Mouse (Mus musculus) CH12.LX (cell line): ENCODE data around the gene Bcl2l2. TPM values are rescaled to one million over a fixed set of nuclear protein-coding genes. Genes with fewer than 3 reads are reported as not detected.

Experiments
- DNase-seq: peaks from one replicate; pipeline ENCODE4 v3.0.0-alpha.2; 2013; ENCODE audit errors: extremely low read depth
- H3K27ac ChIP-seq: 2 replicates; pipeline ENCODE4 v1.5.1; 2012; ENCODE audit warnings: low read depth, mild to moderate bottlenecking, control low read depth, moderate library complexity; ENCODE audit not compliant: insufficient read depth
- H3K27me3 ChIP-seq: replicated peaks from 2 replicates; pipeline ENCODE3; 2012; ENCODE audit warnings: inconsistent platforms
- H3K36me3 ChIP-seq, 2 experiments: replicated peaks in 1 of 2; 2 replicates each; pipeline versions ENCODE3 to v1.6.1; 2012; ENCODE audit warnings: inconsistent platforms in 1 of 2, low read length in 1 of 2, mild to moderate bottlenecking in 1 of 2, mixed read lengths in 1 of 2, moderate library complexity in 1 of 2; ENCODE audit not compliant: control insufficient read depth in 1 of 2, insufficient read depth in 1 of 2
- H3K4me1 ChIP-seq, 2 experiments: 2 replicates each; pipeline ENCODE4 v1.6.1; 2012; ENCODE audit warnings: inconsistent platforms in 1 of 2, moderate library complexity in 1 of 2; ENCODE audit not compliant: insufficient read depth in 2 of 2, control insufficient read depth in 1 of 2
- H3K4me2 ChIP-seq: 2 replicates; pipeline ENCODE4 v1.6.1; 2012; ENCODE audit warnings: low read depth, mild to moderate bottlenecking, control low read depth; ENCODE audit not compliant: poor library complexity, insufficient read depth, severe bottlenecking
- H3K4me3 ChIP-seq, 3 experiments: fragments of 150-350 bp in 1 of 3; sonication (generic) in 1 of 3; replicated peaks in 1 of 3; 2 replicates each; pipeline versions ENCODE3 to v1.5.1; 2011 to 2012; ENCODE audit warnings: low read depth in 2 of 3, low read length in 2 of 3, mild to moderate bottlenecking in 2 of 3, moderate library complexity in 2 of 3, control low read depth in 1 of 3, improper control_type of control experiment in 1 of 3, inconsistent platforms in 1 of 3, mixed read lengths in 1 of 3; ENCODE audit not compliant: poor library complexity in 1 of 3
- H3K79me2 ChIP-seq: replicated peaks from 2 replicates; pipeline ENCODE4 v1.6.1; 2012; ENCODE audit warnings: mild to moderate bottlenecking, moderate library complexity; ENCODE audit not compliant: control insufficient read depth, poor library complexity, insufficient read depth, severe bottlenecking; ENCODE audit errors: extremely low read depth
- H3K9ac ChIP-seq: 2 replicates; pipeline ENCODE4 v1.6.1; 2012; ENCODE audit warnings: low read depth, mild to moderate bottlenecking, control low read depth, moderate library complexity; ENCODE audit not compliant: insufficient read depth
- H3K9me3 ChIP-seq: replicated peaks from 2 replicates; pipeline ENCODE3; 2012; ENCODE audit warnings: low read length, inconsistent platforms, mixed read lengths
- BHLHE40 ChIP-seq: IDR thresholded peaks from 2 replicates; pipeline ENCODE4 v1.6.1; 2011; ENCODE audit warnings: mild to moderate bottlenecking, low read depth, low read length, improper control_type of control experiment
- CHD1 ChIP-seq: IDR thresholded peaks from 2 replicates; pipeline ENCODE4 v1.6.1; 2012; ENCODE audit warnings: low read depth, low read length, improper control_type of control experiment, inconsistent platforms
- CHD2 ChIP-seq: IDR thresholded peaks from 2 replicates; pipeline ENCODE4 v1.6.1; 2011; ENCODE audit warnings: low read length, improper control_type of control experiment
- IRF4 ChIP-seq: IDR thresholded peaks from 2 replicates; pipeline ENCODE4 v1.6.1; 2014; ENCODE audit warnings: low read depth, mild to moderate bottlenecking, inconsistent platforms, low read length, improper control_type of control experiment
- JUND ChIP-seq: conservative IDR thresholded peaks from 2 replicates; pipeline ENCODE4 v1.6.1; 2011; ENCODE audit warnings: low read depth, low read length, improper control_type of control experiment
- KAT2A ChIP-seq: IDR thresholded peaks from 2 replicates; pipeline ENCODE4 v1.6.1; 2012; ENCODE audit warnings: low read length, improper control_type of control experiment, inconsistent platforms; ENCODE audit not compliant: insufficient replicate concordance
- MAX ChIP-seq: IDR thresholded peaks from 2 replicates; pipeline ENCODE4 v1.6.1; 2011; ENCODE audit warnings: low read length, improper control_type of control experiment
- MAZ ChIP-seq: IDR thresholded peaks from 2 replicates; pipeline ENCODE4 v1.6.1; 2012; ENCODE audit warnings: low read depth, mild to moderate bottlenecking, inconsistent platforms, low read length, improper control_type of control experiment, moderate library complexity
- MEF2A ChIP-seq: IDR thresholded peaks from 2 replicates; pipeline ENCODE4 v1.6.1; 2014; ENCODE audit warnings: low read depth, mild to moderate bottlenecking, inconsistent platforms, low read length, improper control_type of control experiment, borderline replicate concordance
- MXI1 ChIP-seq: IDR thresholded peaks from 2 replicates; pipeline ENCODE4 v1.6.1; 2011; ENCODE audit warnings: mild to moderate bottlenecking, low read depth, low read length, improper control_type of control experiment
- NRF1 ChIP-seq: IDR thresholded peaks from 2 replicates; pipeline ENCODE4 v1.6.1; 2014; ENCODE audit warnings: low read depth, mild to moderate bottlenecking, inconsistent platforms, low read length, improper control_type of control experiment, moderate library complexity
- POLR2AphosphoS2 ChIP-seq: IDR thresholded peaks from 2 replicates; pipeline ENCODE4 v1.6.1; 2011; ENCODE audit warnings: low read depth, low read length, improper control_type of control experiment
- SIN3A ChIP-seq: IDR thresholded peaks from 2 replicates; pipeline ENCODE4 v1.6.1; 2012; ENCODE audit warnings: low read length, improper control_type of control experiment, inconsistent platforms
- USF1 ChIP-seq: IDR thresholded peaks from 2 replicates; pipeline ENCODE4 v1.6.1; 2014; ENCODE audit warnings: low read depth, mild to moderate bottlenecking, inconsistent platforms, low read length, improper control_type of control experiment
- ZC3H11A ChIP-seq: IDR thresholded peaks from 2 replicates; pipeline ENCODE4 v1.6.1; 2012; ENCODE audit warnings: low read depth, mild to moderate bottlenecking, inconsistent platforms, low read length, improper control_type of control experiment
- dilution Hi-C: fragments of 300-500 bp; cut with MboI; formaldehyde crosslinking; loops from 2 replicates; pipeline ENCODE4 v1.14.3; 2020; ENCODE audit warnings: low sequenced_read_pairs; ENCODE audit not compliant: extremely low pct_unique_long_range_greater_than_20kb, extremely low pct_ligation_motif_present
- in situ Hi-C: fragments of 300-500 bp; cut with MboI; formaldehyde crosslinking; loops from 3 replicates; pipeline ENCODE4 v1.14.3; 2019; ENCODE audit warnings: low sequenced_read_pairs, low pct_ligation_motif_present, low pct_unique_long_range_greater_than_20kb, mixed read lengths
- polyA plus RNA-seq: library from polyadenylated mRNA; unstranded; fragments of >175 nt; gene quantifications from 2 replicates; pipeline ENCODE4 v1.2.1, GENCODE M21; 2012; ENCODE audit warnings: low read depth; ENCODE audit not compliant: insufficient read length
- total RNA-seq, 2 experiments: library from RNA; depleted of rRNA; stranded (reverse); fragments of 300-350 nt in 1 of 2; fragments of >200 nt in 1 of 2; gene quantifications; 2 replicates each; pipeline ENCODE4 v1.2.3; 2012 to 2014

The Bcl2l2 gene
- total and polyA plus RNA-seq, 3 experiments: 0.50 to 6.2 (median 0.76) TPM

GRCm38 (mm10) chr14:54913343-54913742 is 30.2 kb downstream of the Bcl2l2 start:
- Histone ChIP-seq H3K4me1 (peaks cover 0 to 4% of the 10 kb centered on the region in 2 experiments; a peak in 2 of 4 replicates), H3K9me3 (no peaks in the 10 kb centered on the region), H3K27me3 (peaks cover 83% of the 10 kb centered on the region), H3K4me2 (no peak overlapping the region), H3K27ac (no peak overlapping the region), H3K36me3 (no peaks in the 10 kb centered on the region), H3K79me2 (no peaks in the 10 kb centered on the region), H3K4me3 (no peak overlapping the region), H3K9ac (no peak overlapping the region)
- in situ Hi-C loops: no loop called here
- TF ChIP-seq MXI1 (no peak), CHD2 (no peak), IRF4 (no peak), MEF2A (no peak)
- DNase-seq: no peak
- dilution Hi-C loops: no loop called here

GRCm38 (mm10) chr14:54920076-54920685 is 37.0 kb downstream of the Bcl2l2 start:
- H3K4me2 ChIP-seq: no peak overlapping the region
- in situ Hi-C loops: no loop called here
- no peak overlapping the region for H3K9ac ChIP-seq
- no peak overlapping the region for H3K27ac ChIP-seq
- H3K27me3 ChIP-seq: peaks cover 91% of the 10 kb centered on the region
- H3K4me1 ChIP-seq: peaks cover 0 to 5% of the 10 kb centered on the region in 2 experiments; a peak in 1 of 4 replicates
- no peaks in the 10 kb centered on the region for H3K9me3 ChIP-seq
- H3K36me3 ChIP-seq: no peaks in the 10 kb centered on the region
- no peaks in the 10 kb centered on the region for H3K79me2 ChIP-seq
- TF ChIP-seq MAZ (no peak), SIN3A (no peak), JUND (no peak), USF1 (no peak), MAX (no peak), BHLHE40 (no peak), KAT2A (no peak), ZC3H11A (no peak), POLR2AphosphoS2 (no peak), CHD1 (no peak), NRF1 (no peak)
- dilution Hi-C loops: no loop called here
- DNase-seq: no peak
- H3K4me3 ChIP-seq: no peak overlapping the region
